27 mouse cellular contexts compared by ENCODE assay signal in the genomic region with DNA sequence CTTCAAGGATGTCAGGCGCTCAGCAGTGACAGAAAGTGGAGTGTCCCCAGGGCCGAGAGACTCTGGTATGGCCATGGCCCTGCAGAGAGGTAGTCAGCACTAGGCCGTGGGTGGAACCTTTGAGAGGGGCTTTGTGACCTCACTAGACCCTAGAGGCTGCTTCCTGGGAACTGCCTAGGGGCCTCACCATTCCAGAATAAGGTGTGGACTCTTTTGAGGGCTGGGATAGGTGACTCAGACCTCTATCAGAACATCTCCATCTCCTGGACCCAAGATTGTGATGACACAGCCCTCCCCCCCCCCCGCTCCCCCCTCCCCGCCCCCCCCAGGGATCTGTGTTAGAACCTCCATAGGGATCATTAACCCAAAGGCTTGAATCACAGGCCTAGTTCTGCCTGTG. TPM values are rescaled to one million over a fixed set of nuclear protein-coding genes. Genes with fewer than 3 reads are reported as not detected.
DNase-seq lines count a peak whose midpoint lies in the region; ATAC-seq and TF ChIP-seq lines count a peak whose summit lies in the region.
"Had no signal": no experiment of that assay in that cellular context is flagged by ENCODE, and none has a peak within 500 bp of the region (broad histone marks: within the 10 kb centered on the region; RNA-seq: fewer than 3 reads in every experiment).

A gene (minus strand): TSS at position 101 of the 400 bp plus-strand sequence.

- WGBS in hindbrain, embryonic 10.5 days: 72% methylated on average over 5 of the region's 5 CpGs
- WGBS in hindbrain, embryonic 11.5 days: 81% methylated on average over 3 of the region's 5 CpGs
- WGBS in stomach, postnatal 0 days: 67% methylated on average over 4 of the region's 5 CpGs

- H3K27me3 ChIP-seq in hindbrain, embryonic 10.5 days (ENCODE audit: insufficient read depth, poor library complexity, severe bottlenecking): peaks cover 23% of the 10 kb centered on the region
- peaks cover 10% of the 10 kb centered on the region for H3K27me3 ChIP-seq in hindbrain, embryonic 11.5 days (ENCODE audit: control insufficient read depth, insufficient read depth, low read length)
- no peaks in the 10 kb centered on the region for H3K27me3 ChIP-seq in testis, adult 2 months (ENCODE audit: control insufficient read depth, insufficient read depth, low read length)
- H3K27me3 ChIP-seq in stomach, postnatal 0 days (ENCODE audit: control insufficient read depth, insufficient read depth, low read length): no peaks in the 10 kb centered on the region

- TF ChIP-seq POLR2A in testis, adult 2 months (IDR thresholded peaks at IDR 0.05; ENCODE audit: control insufficient read depth, low read depth, low read length): peak; percentile 65; the same call in 1 of the 2 replicates

- no peaks in the 10 kb centered on the region for H3K36me3 ChIP-seq in hindbrain, embryonic 10.5 days
- H3K36me3 ChIP-seq in hindbrain, embryonic 11.5 days (ENCODE audit: control insufficient read depth, insufficient read depth, low read length): no peaks in the 10 kb centered on the region
- H3K36me3 ChIP-seq in testis, adult 2 months (ENCODE audit: control insufficient read depth, insufficient read depth, low read length): no peaks in the 10 kb centered on the region
- H3K36me3 ChIP-seq in stomach, postnatal 0 days (ENCODE audit: control insufficient read depth, insufficient read depth, low read length): no peaks in the 10 kb centered on the region
- H3K36me3 ChIP-seq: embryonic facial prominence, embryonic 10.5 days; embryonic facial prominence, embryonic 12.5 days; forebrain, embryonic 15.5 days; G1E had no signal

- DNase-seq in hindbrain, embryonic 10.5 days (ENCODE audit: low spot score): no peak
- no peak for DNase-seq in hindbrain, embryonic 11.5 days (ENCODE audit: low spot score)
- DNase-seq in testis, postnatal 14 days (ENCODE audit: low spot score): no peak
- DNase-seq in stomach, postnatal 0 days (ENCODE audit: low spot score): no peak
- no peak for DNase-seq in frontal cortex, postnatal 14 days (ENCODE audit: low spot score in 2 of 2)
- DNase-seq: adrenal gland, adult 8-10 months; adrenal gland, postnatal 14 days; adrenal gland, postnatal 36 days; B cell, adult 2 months; cerebellum, adult 11-12 months; cerebellum, adult 2 months; cerebellum, adult 9-10 months; cerebellum, postnatal 10 days; cerebellum, postnatal 25 days; forebrain, postnatal 0 days had no signal

- H3K27ac ChIP-seq in hindbrain, embryonic 10.5 days: no peak within 1 kb of the TSS
- no peak within 1 kb of the TSS for H3K27ac ChIP-seq in hindbrain, embryonic 11.5 days (ENCODE audit: low read depth, low read length)
- peak within 1 kb of the TSS; percentile 23 for H3K27ac ChIP-seq in testis, adult 2 months (ENCODE audit: control insufficient read depth, insufficient read depth, low read depth, low read length)
- no peak within 1 kb of the TSS for H3K27ac ChIP-seq in stomach, postnatal 0 days (replicated peaks)
- H3K27ac ChIP-seq: embryonic facial prominence, embryonic 10.5 days; embryonic facial prominence, embryonic 12.5 days; forebrain, embryonic 13.5 days; forebrain, embryonic 15.5 days had no signal

- no peak within 1 kb of the TSS for H3K4me2 ChIP-seq in hindbrain, embryonic 11.5 days (replicated peaks; ENCODE audit: low read depth, low read length)
- H3K4me2 ChIP-seq in stomach, postnatal 0 days (replicated peaks; ENCODE audit: low read depth): no peak within 1 kb of the TSS
- H3K4me2 ChIP-seq: embryonic facial prominence, embryonic 12.5 days; forebrain, embryonic 13.5 days; forebrain, embryonic 15.5 days had no signal

- no peak for ATAC-seq in hindbrain, embryonic 11.5 days (ENCODE audit: low FRiP score)
- ATAC-seq in stomach, postnatal 0 days (ENCODE audit: low FRiP score, low TSS enrichment): peak; percentile 18; the same call in 1 of the 2 replicates
- ATAC-seq: activated CD4-positive, CD25-positive, alpha-beta regulatory T cell, adult 4 months; CD4-positive, CD25-positive, alpha-beta regulatory T cell, adult 4 months; forebrain, embryonic 13.5 days; forebrain, embryonic 15.5 days; forebrain, postnatal 0 days; Patski had no signal

- H3K9me3 ChIP-seq in hindbrain, embryonic 10.5 days: no peaks in the 10 kb centered on the region
- H3K9me3 ChIP-seq in hindbrain, embryonic 11.5 days (ENCODE audit: control insufficient read depth, low read length): no peaks in the 10 kb centered on the region
- H3K9me3 ChIP-seq in stomach, postnatal 0 days (ENCODE audit: control insufficient read depth, low read length): no peaks in the 10 kb centered on the region
- H3K9me3 ChIP-seq: embryonic facial prominence, embryonic 10.5 days; embryonic facial prominence, embryonic 12.5 days; forebrain, embryonic 13.5 days; forebrain, embryonic 15.5 days; G1E had no signal

- TF ChIP-seq CTCF in testis, adult 2 months (IDR thresholded peaks at IDR 0.05; ENCODE audit: control insufficient read depth, insufficient read depth, insufficient replicate concordance, low read depth, low read length): no peak
- no peak for TF ChIP-seq CTCF in stomach, postnatal 0 days (IDR thresholded peaks at IDR 0.05; ENCODE audit: low read depth)

- no peak for TF ChIP-seq EP300 in stomach, postnatal 0 days (optimal IDR thresholded peaks at IDR 0.05)

- H3K4me3 ChIP-seq in hindbrain, embryonic 10.5 days: 0 out of 2 replicates have a peak within 1 kb of the TSS, but pooled peaks have one; percentile 7
- H3K4me3 ChIP-seq in hindbrain, embryonic 11.5 days (ENCODE audit: low read depth, low read length): no peak within 1 kb of the TSS
- peak within 1 kb of the TSS; percentile 91 for H3K4me3 ChIP-seq in testis, adult 2 months (ENCODE audit: control insufficient read depth, low read depth, low read length)
- no peak within 1 kb of the TSS for H3K4me3 ChIP-seq in stomach, postnatal 0 days (ENCODE audit: low read depth, low read length)
- H3K4me3 ChIP-seq: embryonic facial prominence, embryonic 10.5 days; embryonic facial prominence, embryonic 12.5 days; forebrain, embryonic 13.5 days; forebrain, embryonic 15.5 days had no signal

- H3K9ac ChIP-seq in hindbrain, embryonic 11.5 days (ENCODE audit: low read depth, low read length): no peak within 1 kb of the TSS
- H3K9ac ChIP-seq in stomach, postnatal 0 days (ENCODE audit: low read length): no peak within 1 kb of the TSS
- H3K9ac ChIP-seq: embryonic facial prominence, embryonic 12.5 days; forebrain, embryonic 13.5 days; forebrain, embryonic 15.5 days; forebrain, postnatal 0 days had no signal

- no peaks in the 10 kb centered on the region; the same call in 1 of the 2 replicates for H3K4me1 ChIP-seq in hindbrain, embryonic 10.5 days (replicated peaks)
- no peaks in the 10 kb centered on the region for H3K4me1 ChIP-seq in hindbrain, embryonic 11.5 days (replicated peaks; ENCODE audit: control insufficient read depth, insufficient read depth, low read length)
- peaks cover 8% of the 10 kb centered on the region for H3K4me1 ChIP-seq in testis, adult 2 months (ENCODE audit: control insufficient read depth, insufficient read depth, low read length)
- no peaks in the 10 kb centered on the region for H3K4me1 ChIP-seq in stomach, postnatal 0 days (replicated peaks; ENCODE audit: control insufficient read depth, insufficient read depth)
- H3K4me1 ChIP-seq: embryonic facial prominence, embryonic 10.5 days; embryonic facial prominence, embryonic 12.5 days; forebrain, embryonic 13.5 days; forebrain, embryonic 15.5 days had no signal

RNA-seq across cellular contexts. Expression of the gene that starts here (rescaled TPM):
- not detected in 2 replicates for polyA plus RNA-seq in hindbrain, embryonic 10.5 days (2016; fragmentation: Nextera tagmentation; extraction: Ambion mirVana)
- not detected in 2 replicates for polyA plus RNA-seq in hindbrain, embryonic 11.5 days (2014; fragmentation: Nextera tagmentation; extraction: Ambion mirVana)
- polyA plus RNA-seq in testis, adult 2 months (2012; rRNA removed): 319 and 358 TPM in 2 replicates
- not detected in 2 replicates for polyA plus RNA-seq in stomach, postnatal 0 days (2015; fragmentation: Nextera tagmentation; extraction: Ambion mirVana)
- polyA plus RNA-seq: activated CD4-positive, CD25-positive, alpha-beta regulatory T cell, adult 4 months; CD4-positive, CD25-positive, alpha-beta regulatory T cell, adult 4 months; cerebellum, adult 2 months; cortical plate, adult 2 months; embryonic facial prominence, embryonic 10.5 days; embryonic facial prominence, embryonic 12.5 days; embryonic facial prominence, embryonic 14.5 days; forebrain, embryonic 11.5 days; forebrain, embryonic 13.5 days; forebrain, embryonic 15.5 days; forebrain, postnatal 0 days; G1E; Patski had no signal

Comparison
In these comparisons a context has a peak if more than half of its experiments do, and no peak if none do; other contexts are left out.
1. RNA of the gene that starts here (polyA plus RNA-seq): 319 to 358 TPM in testis, adult 2 months; not detected in hindbrain, embryonic 10.5 days, not detected in hindbrain, embryonic 11.5 days and not detected in stomach, postnatal 0 days; every median in the first group is over 100 times any median in the second.
2. H3K4me3 ChIP-seq: peak in hindbrain, embryonic 10.5 days (single experiment) and testis, adult 2 months (single experiment); none in hindbrain, embryonic 11.5 days (single experiment) and stomach, postnatal 0 days (single experiment).
3. Peak in ATAC-seq in stomach, postnatal 0 days; RNA of the gene not detected or under 1 TPM.